Mouse (Mus musculus): ENCODE measurements around the gene Cd96. TPM values are rescaled to one million over a fixed set of nuclear protein-coding genes. Genes with fewer than 3 reads are reported as not detected.

Cd96 gene
- total RNA-seq, 2 experiments from 2014 or later: 0.85 TPM; not detected in 1

GRCm38 (mm10) chr16:46036261-46036660, 83.8 kb downstream of the Cd96 start:
- DNase-seq: no peak

DNA sequence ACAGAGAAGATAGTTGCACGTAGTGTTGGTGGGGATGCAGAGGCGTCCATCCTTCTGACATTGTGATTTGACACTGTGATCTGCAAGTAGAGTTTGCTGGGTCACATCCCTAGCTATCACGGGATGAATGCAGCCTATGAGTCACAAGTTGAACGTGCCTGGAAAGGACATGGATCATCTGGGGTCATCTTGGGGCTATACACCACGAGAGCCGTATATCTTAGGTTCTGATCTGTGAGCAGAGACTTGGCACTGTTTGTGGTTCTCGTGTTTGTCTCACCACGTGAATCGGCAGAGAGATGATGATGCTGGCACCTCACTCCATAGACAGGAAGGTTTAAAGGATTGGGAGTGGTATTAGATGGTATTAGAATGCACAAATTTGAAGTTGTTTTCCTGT, 86.2 kb downstream of the Cd96 start:
- DNase-seq: no peak

DNA sequence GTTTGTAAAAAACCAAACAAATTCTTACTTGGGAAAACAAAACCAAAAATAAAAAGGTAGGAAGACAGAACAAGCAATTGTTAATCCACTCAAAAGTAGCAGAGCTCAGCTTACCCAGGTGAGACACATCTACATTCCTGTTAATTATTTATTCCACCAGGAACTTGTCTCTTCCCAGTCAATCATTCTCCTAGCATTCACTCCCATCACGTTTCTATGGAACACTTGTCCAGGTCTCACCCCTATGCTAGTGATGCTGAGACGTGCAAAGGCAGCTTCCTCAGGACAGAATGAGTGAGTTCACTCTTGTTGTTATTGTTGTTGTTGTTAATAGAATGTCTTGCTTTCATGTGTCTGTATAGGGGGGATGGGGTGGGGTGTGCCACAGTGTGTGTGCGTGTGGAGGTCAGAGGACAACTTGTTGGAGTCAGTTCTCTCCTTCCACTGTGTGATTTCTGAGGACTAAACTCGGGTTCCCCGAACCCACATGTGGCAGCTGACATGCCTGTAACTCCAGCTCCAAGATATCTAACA, 97.0 kb downstream of the Cd96 start:
- DNase-seq: no peak

GRCm38 (mm10) chr16:46022189-46022928, 97.7 kb downstream of the Cd96 start:
- peak; percentile 33 to 63 for DNase-seq

DNA sequence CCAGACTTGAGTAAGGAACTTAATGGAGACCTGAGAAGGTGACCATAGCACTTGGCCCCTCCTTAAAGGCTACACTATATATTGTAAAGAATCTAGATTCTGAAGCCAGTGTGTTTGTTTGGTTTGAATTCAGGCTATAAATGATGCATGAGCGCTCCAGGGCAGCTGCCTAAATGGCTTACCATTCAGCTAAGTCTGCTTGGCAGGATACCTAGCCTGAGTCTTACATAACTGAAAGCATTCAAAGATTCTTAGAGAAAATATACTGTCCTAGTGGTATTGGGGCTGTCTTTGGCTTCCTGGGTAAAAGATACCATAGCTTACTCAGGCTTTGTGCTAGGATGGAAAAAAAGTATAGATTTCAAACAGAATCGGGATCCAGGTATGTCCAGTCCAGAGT, 98.7 kb downstream of the Cd96 start:
- DNase-seq: no peak

- no peak for DNase-seq
Observed at GRCm38 (mm10) chr16:46020396-46020795, 99.7 kb downstream of the Cd96 start.

- DNase-seq: no peak
Observed at GRCm38 (mm10) chr16:46019799-46020198, 100.3 kb downstream of the Cd96 start.

DNA sequence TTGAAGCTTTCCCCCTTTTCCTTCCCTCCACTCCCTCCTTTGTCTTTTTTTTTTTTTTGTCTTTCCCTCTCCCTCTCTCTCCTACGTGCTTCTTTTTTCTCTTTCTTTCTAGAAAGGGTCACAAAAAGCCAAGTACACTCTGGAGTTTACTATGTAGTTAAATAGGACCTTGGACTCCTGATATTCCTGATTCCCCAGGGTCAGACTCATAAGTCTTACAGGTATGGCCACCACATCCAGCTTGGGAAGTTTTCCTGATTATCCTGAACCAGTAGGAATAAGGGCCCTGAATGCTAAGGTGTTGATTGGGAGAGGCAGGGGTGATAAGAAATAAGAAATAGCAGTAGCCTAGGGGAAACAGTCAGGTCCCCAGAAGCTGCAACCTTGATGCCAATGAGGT, 100.7 kb downstream of the Cd96 start:
- no peak for DNase-seq

GRCm38 (mm10) chr16:46011696-46012095, 108.4 kb downstream of the Cd96 start:
- DNase-seq: no peak

GRCm38 (mm10) chr16:46010906-46011220, 109.2 kb downstream of the Cd96 start:
- DNase-seq: peak; percentile 10 to 28

DNA sequence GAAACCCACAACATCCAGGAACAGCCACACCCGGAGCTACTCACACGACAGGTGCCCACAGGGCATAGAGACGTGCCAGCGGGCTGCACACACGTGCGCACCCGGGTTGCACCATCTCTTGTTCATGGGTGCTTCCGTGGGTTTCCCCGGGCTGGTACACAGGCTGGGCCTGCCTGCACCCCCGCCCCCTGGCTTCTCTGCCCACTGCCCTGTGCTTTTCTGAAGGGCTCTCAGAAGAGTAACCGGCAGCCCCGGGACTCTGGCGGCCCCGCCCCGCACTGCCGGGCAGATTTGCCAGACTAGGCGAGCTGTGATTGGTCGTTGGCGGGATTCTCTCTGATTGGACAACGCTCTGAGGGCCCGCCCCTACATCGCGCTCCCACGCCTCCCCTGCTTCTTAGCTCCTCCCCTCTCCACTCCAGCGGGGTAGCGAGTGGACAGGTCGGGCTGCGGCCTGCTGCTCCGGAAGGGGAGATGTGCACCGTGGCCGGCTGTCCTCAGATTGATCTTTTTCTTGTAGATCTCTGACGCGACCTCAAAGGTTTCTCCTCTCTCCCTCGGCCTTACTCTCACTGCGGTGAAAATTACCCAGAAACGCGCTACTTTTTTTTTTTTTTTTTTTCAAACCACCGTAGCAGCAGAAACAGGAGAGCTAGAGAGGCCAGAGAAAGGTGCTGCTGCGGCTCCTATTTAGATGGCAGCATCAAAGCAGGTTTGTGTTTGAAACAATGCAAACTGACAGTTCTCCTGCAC, 109.7 kb downstream of the Cd96 start, which contains the start of gene Plcxd2:
Gene Plcxd2 (minus strand): TSS at position 66 of the 753 bp plus-strand sequence.
- peak; percentile 95 to 97 for DNase-seq

DNA sequence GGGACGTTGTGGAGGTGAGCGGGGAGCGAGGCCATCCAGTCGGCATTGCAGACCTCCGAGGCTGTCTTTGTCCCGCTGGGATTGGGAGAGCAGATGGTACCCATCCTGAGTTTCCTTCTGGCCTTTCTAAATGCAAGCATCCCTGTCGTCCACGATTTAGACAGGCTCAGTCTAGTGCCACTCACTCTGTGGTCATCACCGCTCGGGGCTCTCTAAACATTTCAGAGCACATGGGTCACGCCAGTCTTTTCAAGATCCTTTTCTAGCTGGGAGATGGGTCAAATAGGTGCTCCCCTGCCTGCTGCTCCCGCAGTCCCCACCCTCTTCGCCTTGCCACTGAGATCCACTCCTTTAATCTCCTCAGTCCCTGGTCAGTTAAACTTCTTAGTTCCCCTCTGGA, 110.3 kb downstream of the Cd96 start:
- DNase-seq: no peak

- no peak for DNase-seq
Observed at GRCm38 (mm10) chr16:46008766-46009165, 111.3 kb downstream of the Cd96 start.

- DNase-seq: no peak
Observed at GRCm38 (mm10) chr16:46008036-46008605, 111.9 kb downstream of the Cd96 start.

DNA sequence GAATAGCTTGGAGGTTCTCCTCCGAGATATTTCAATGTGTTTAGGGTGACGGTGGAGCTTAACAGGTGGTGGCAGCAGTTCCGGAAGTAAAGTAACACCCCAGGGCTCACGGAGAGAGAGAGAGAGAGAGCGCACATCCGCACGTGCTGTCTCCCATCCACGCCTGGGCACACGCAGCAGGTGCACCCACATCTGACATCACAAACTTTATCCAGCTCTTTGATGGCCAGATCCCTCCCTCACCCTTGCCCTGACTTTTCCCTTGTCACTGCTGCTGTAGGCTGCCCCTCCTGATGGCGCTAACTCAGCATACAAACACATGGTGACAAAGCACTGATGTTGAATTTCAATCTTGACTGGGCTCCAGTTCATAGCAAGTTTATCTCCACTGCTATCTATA, 113.8 kb downstream of the Cd96 start:
- DNase-seq: no peak

DNA sequence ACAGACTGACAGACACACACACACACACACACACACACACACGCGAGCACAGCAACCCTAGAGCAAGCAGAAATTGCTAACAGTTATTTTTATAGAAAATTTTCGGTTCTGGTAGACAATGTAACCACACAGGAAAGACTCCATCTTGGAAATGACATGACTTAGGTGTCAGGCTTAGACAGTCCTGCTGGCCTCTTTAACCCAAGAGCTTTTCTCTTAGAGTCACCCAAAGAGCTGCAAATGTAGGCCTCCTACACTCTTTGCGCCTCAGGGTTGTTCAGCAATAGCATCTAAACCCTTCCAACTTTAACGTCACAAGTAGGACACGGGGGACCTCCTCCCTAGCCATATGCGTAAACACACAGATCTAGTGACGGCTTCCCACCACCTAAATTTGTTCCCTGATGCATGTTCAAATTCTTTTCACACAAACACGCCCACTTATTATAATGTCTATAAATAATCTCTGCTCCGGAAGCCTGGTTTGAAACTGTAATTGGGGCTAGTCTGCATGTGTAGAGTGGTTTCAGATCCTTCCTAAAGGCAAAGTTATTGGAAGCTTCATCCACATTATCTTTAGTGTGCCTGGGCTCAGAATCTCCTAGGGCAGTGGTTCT, 118.4 kb downstream of the Cd96 start:
- no peak for DNase-seq

- no peak for DNase-seq
Observed at GRCm38 (mm10) chr16:46000976-46001375, 119.1 kb downstream of the Cd96 start.

DNA sequence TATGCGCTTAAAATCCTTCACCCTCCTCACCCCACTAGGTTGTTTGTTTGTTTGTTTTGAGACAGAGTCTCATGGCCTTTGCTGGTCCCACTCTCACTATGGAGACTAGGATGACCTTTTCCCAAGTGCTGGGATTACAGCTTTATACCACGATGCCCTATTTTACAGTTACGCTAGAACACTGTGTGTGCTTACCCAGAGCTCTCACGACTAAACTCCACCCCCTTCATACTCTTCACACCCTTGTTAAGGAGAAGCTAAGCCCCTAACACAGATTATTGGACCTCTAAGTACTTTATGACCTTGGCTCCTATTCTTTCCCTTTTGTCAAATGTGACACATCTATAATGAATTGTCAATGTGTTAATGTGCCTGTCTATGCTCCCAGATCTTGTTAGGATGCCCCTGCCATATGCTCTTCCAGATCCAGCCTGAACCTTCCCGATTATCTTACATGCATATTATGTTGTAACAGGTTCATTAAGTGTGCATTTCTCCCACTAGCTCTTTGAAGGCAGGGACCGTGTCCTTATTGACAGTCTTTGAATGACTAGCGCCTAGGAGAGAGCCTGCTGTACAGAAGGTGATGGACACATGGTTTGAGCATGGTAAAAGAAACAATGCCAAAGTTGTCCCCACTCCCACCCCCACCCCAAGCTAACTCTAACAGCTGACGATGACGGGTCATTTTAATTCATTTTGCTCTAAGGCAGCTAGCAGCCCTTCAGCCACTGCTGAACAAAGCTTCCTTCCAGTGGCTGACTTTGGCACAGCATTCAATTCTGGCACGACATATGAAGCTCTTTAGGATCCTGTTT, 120.5 kb downstream of the Cd96 start:
- no peak for DNase-seq

GRCm38 (mm10) chr16:45998231-45998630, 121.8 kb downstream of the Cd96 start:
- DNase-seq: no peak

DNA sequence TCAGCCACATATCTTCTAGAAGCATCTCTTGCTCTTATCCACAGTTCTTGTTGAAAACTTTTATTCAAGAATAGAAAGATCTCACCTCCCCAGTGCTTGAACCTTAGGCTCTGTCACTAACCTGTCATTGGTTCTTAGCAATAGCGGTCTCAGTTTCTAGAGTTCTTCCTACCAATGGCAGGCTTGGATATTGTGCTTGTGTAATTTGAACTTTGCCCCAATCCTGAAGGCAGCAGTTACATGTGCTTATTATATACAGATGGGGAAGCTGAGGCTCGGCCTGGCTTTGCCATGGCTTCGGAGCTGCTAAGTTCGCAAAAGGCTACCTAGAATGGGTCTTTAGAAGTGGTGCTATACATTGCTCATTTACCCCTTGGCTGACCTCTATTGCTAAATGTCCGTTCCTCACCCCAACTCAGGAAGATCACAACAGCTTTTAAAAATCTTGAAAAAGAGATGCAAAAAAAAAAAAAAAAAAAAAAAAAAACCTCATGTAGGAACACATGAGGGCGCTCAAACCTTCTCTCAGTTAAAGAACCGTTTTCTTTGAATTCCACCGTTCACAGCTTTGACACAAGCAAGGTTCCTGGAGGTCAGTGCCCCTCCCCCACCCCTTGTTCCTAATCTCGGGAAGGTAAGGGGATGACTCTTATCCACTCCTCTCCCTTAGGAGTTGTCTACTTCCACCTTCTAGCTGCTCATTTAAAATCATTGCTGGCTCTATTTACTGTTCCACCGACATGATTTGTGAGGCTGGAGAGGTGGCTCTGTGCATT, 129.0 kb downstream of the Cd96 start:
- DNase-seq: no peak

DNA sequence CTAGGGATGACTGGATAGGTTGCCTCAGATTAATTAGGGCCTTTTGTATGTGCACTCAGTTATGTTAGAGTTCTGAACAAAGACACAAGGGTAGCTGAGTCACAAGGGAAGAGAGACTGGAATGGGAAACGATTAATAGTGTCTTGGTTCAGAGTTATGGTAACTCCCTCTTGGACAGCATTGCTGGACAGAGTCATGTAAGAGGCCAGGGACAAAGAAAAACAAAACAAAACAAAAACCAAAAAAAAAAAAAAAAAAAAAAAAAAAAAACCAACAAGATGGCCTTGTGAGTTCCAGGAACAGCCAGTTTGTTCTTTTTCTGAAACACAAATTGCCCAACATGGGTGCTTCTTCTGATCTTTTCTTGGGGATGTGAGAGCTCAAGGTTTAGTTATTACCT, 133.8 kb downstream of the Cd96 start:
- DNase-seq: no peak
